Mouse (Mus musculus) neural tube, postnatal 0 days (tissue): ENCODE results near the gene Tnfsf9. TPM values are rescaled to one million over a fixed set of nuclear protein-coding genes. Genes with fewer than 3 reads are reported as not detected.

ENCODE experiments used
- polyA plus RNA-seq: library from polyadenylated mRNA; unstranded; fragments of >200 nt; fragmentation: Nextera tagmentation; extraction: Ambion mirVana; gene quantifications from 2 replicates; pipeline ENCODE4 v1.2.1, GENCODE M21; 2015

Gene Tnfsf9
- polyA plus RNA-seq: 5.9 and 6.7 TPM in 2 replicates

GRCm38 (mm10) chr17:57105181-57106034, at the start of gene Tnfsf9:
Gene Tnfsf9 (plus strand): TSS chr17:57105325.

DNA sequence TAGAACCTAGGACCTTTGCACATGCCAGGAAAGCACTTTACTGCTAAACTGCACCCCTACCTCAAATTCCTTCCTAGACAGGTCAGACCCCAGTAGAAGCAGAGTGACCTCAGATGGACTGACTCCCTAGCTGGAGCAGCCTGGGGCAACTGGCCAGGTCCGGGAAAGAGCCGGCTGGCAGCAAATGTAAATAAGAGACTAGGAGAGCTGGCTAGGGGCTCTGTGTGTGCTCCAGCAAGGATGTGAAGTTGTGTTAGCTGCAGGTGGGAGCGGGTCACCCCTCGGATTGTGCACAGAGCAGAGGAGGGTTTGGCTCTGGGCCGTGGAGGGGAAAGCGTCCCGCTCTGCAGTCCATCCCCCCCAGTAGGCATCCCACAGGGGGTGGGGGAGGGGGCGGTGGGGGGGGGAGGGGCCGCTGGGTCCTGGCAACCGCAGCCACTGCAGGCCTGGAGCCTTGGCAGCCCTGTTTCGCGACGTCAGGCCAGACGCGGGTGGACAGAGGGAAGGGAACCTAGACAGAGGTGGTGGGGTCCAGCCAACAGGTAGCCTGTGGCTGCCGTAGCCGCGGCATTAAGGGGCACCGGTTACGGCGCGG, 46.1 kb upstream of the Tnfsf9 start, which contains the start of gene Crb3:
Crb3 (plus strand) TSS at position 215 of the 595 bp plus-strand sequence.

DNA sequence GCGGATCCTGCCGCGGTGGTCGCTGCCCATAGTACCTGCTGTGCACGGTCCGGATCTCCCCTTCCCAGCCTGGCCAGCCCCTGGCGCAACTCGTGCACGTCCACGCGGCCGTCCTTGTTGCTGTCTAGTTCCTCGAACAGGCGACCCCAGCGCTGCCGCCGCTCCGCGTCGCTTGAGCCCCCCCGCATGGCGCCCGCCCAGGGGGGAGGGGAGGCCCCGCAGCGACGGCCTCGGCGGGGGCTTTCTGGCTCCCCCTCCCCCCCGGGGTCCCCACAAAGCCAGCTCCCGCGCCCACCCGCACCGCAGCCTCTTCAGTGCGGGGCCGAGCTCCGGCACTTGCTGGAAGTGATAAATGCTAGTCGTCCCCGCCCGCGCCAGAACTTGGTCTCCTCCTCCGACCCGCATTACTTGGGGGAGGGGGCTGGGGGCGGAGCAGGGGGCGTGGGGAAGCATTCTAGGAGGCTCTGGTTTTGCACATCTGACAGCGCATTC, 45.6 kb upstream of the Tnfsf9 start, which contains the start of gene Slc25a23:
Slc25a23 (minus strand) TSS at position 378 of the 492 bp plus-strand sequence.

DNA sequence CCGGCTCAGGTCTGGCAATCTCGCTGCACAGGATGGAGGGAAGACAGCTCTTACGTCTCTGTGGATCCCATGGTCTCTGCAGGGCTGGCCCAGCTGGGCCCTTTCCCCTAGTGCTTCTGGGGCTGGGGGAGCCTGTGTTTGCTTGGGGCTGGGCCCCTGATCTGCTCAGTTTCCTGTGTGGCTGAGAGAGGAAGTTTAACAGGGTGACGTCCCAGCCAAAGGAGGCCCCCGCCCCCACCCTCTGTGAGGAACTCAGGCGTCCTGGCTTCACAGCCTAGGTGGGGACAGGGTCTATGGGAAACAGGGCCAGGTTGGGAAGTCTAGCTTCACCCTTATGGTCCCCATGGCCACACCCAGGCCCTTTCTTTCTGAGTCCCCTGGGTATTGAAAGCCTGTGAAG, 26.8 kb upstream of the Tnfsf9 start, which contains the start of gene Dennd1c:
Dennd1c (minus strand) TSS at position 179 of the 400 bp plus-strand sequence.

DNA sequence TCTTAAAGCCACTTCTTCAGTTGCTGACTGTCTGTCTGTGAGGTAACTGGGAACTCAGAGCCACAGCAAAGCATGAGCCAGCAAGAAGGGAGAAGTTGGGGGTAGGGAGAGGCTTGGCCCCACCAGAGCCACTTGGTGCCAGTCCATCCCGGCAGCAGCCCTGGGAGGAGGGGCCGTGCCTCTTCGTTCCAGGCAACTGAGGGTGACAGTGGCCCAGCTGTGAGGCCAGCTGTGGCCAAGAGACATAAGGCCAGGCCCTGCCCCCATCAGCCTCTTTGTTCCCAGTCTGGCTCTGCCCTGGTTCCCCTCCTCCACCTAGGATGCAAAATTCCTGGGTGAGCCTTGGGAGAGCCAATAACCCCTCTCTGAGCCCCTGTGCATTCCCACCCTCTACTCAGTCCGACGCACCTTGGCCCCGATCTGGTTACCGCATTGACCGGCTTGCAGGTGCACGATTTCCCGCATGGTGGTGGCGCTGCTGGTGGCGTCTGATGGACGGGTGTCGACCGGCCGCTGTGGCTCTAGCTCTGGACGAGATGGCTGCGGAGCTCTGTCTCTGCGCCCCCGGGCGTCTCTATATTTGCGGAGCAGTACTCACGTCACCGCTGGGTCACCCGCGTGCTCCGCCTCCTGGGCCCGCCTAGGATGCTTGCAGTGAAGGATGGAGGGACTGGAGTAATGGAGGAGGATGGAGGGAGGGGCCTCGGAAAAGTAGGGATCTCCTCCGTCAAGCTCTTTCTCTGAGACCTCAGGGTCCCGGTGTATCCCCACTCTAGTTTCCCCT, 17.9 kb upstream of the Tnfsf9 start, which contains the start of gene Tubb4a:
Tubb4a (minus strand) TSS at position 734 of the 784 bp plus-strand sequence.

DNA sequence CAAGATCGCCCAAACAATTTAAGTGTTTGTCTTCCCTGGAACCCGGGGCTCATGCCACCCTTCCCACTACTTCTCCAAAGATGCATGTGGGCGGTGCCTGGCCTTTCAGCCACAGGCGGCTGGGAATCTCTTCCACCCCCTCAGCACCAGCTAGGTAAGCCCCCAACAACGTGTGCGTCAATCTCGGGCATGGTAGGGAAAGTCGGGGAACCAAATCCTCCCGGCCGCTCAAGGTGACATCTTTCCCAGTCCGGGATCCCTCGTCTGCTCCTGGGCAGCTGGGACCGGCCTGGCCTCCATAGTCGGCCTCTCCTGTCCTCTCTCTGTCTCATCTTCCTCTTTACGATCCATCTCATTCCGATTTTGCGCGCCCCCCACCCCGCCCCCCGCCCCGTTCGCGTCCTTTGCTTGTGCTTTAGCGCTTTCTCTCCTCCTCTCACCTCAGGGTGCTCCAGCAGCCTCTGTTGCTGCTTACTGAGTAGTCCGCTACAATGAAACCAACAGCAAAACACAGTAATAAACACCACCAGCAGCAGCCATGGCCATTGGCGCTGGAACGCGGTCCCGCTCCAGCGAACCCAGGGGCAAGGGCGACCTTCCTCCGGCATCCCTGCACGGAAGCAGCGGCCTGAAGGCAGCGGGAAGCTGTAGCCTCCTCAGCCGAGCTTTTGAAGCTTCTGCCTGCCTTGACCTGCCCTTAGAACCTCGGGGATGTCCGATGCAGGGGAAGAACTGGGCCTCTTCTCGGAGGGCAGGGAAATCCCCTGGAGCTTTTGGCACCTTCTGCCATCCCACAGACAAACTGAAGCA, 44.1 kb downstream of the Tnfsf9 start, which contains the start of gene Cd70:
Cd70 (minus strand) TSS at position 784 of the 810 bp plus-strand sequence.

Other genes with a start within 250 kb of the Tnfsf9 start
- not detected in 2 replicates for gene Acsbg2, start 230.9 kb upstream of the Tnfsf9 start, polyA plus RNA-seq
- gene 1700061G19Rik, start 229.8 kb upstream of the Tnfsf9 start, polyA plus RNA-seq: 0.15 and 0.24 TPM in 2 replicates
- 51.9 and 56.7 TPM in 2 replicates for gene Mllt1, start 169.9 kb upstream of the Tnfsf9 start, polyA plus RNA-seq
- not detected in 2 replicates for gene Acer1, start 123.2 kb upstream of the Tnfsf9 start, polyA plus RNA-seq
- 171 and 179 TPM in 2 replicates for gene Clpp, start 115.0 kb upstream of the Tnfsf9 start, polyA plus RNA-seq
- gene Alkbh7, start 108.0 kb upstream of the Tnfsf9 start, polyA plus RNA-seq: 81.0 and 82.8 TPM in 2 replicates
- gene Pspn, start 105.3 kb upstream of the Tnfsf9 start, polyA plus RNA-seq: 0.62 TPM in 1 of 2 replicates, not detected in the other
- gene Gtf2f1, start 94.0 kb upstream of the Tnfsf9 start, polyA plus RNA-seq: 47.1 and 52.5 TPM in 2 replicates
- gene Gm17949, start 93.9 kb upstream of the Tnfsf9 start, polyA plus RNA-seq: 0.39 TPM in 2 replicates
- 27.2 and 28.1 TPM in 2 replicates for gene Khsrp, start 73.8 kb upstream of the Tnfsf9 start, polyA plus RNA-seq
- gene Slc25a41, start 63.7 kb upstream of the Tnfsf9 start, polyA plus RNA-seq: not detected in 2 replicates
- gene Crb3, start 46.2 kb upstream of the Tnfsf9 start, polyA plus RNA-seq: 2.5 and 3.3 TPM in 2 replicates
- gene Slc25a23, start 45.5 kb upstream of the Tnfsf9 start, polyA plus RNA-seq: 54.5 and 58.2 TPM in 2 replicates
- gene Dennd1c, start 26.8 kb upstream of the Tnfsf9 start, polyA plus RNA-seq: 2.1 and 2.5 TPM in 2 replicates
- gene Tubb4a, start 17.5 kb upstream of the Tnfsf9 start, polyA plus RNA-seq: 282 and 305 TPM in 2 replicates
- 1.4 and 2.6 TPM in 2 replicates for gene Cd70, start 44.5 kb downstream of the Tnfsf9 start, polyA plus RNA-seq
- not detected in 2 replicates for gene Tnfsf14, start 88.9 kb downstream of the Tnfsf9 start, polyA plus RNA-seq
- gene C3, start 122.8 kb downstream of the Tnfsf9 start, polyA plus RNA-seq: 1.3 and 1.7 TPM in 2 replicates
- 23.7 and 24.6 TPM in 2 replicates for gene Gpr108, start 143.1 kb downstream of the Tnfsf9 start, polyA plus RNA-seq
- 8.9 and 9.1 TPM in 2 replicates for gene Trip10, start 144.1 kb downstream of the Tnfsf9 start, polyA plus RNA-seq
- 2.4 and 2.5 TPM in 2 replicates for gene Vav1, start 173.8 kb downstream of the Tnfsf9 start, polyA plus RNA-seq